Mouse (Mus musculus) limb, embryonic 14.5 days (tissue): ENCODE results near the gene Zbtb18. TPM values are rescaled to one million over a fixed set of nuclear protein-coding genes. Genes with fewer than 3 reads are reported as not detected.

Experiments used
- ATAC-seq: fragments of 200-750 bp; cut with Nextera tagmentation; 2 replicates; pipeline ENCODE4 v1.8.0; 2017; ENCODE audit warnings: low read depth, moderate number of reproducible peaks, moderate TSS enrichment; ENCODE audit not compliant: low FRiP score
- DNase-seq: peaks from one replicate; pipeline ENCODE4 v3.0.0-alpha.2; 2015; ENCODE audit warnings: low spot score
- H3K27ac ChIP-seq: fragments of 300-500 bp; sonication (generic); replicated peaks from 2 replicates; pipeline ENCODE4 v1.5.1; 2014; ENCODE audit warnings: low read depth, mild to moderate bottlenecking, low read length, moderate library complexity, mixed read lengths
- H3K27me3 ChIP-seq: fragments of 300-500 bp; sonication (generic); 2 replicates; pipeline ENCODE4 v1.6.1; 2014; ENCODE audit warnings: low read length, mixed read lengths; ENCODE audit not compliant: control insufficient read depth, insufficient read depth
- H3K36me3 ChIP-seq: fragments of 300-500 bp; sonication (generic); 2 replicates; pipeline ENCODE4 v1.6.1; 2014; ENCODE audit warnings: mild to moderate bottlenecking, low read length, moderate library complexity, mixed read lengths; ENCODE audit not compliant: control insufficient read depth, insufficient read depth
- H3K4me1 ChIP-seq: fragments of 300-500 bp; sonication (generic); 2 replicates; pipeline ENCODE4 v1.6.1; 2014; ENCODE audit warnings: antibody characterized with exemption, low read length, mixed read lengths; ENCODE audit not compliant: control insufficient read depth, insufficient read depth
- H3K4me2 ChIP-seq: fragments of 300-500 bp; sonication (generic); replicated peaks from 2 replicates; pipeline ENCODE4 v1.6.1; 2014; ENCODE audit warnings: low read depth, mild to moderate bottlenecking, low read length, moderate library complexity; ENCODE audit not compliant: severe bottlenecking
- H3K4me3 ChIP-seq: fragments of 300-500 bp; sonication (generic); replicated peaks from 2 replicates; pipeline ENCODE4 v1.5.1; 2014; ENCODE audit warnings: low read length
- H3K9ac ChIP-seq: fragments of 300-500 bp; sonication (generic); 2 replicates; pipeline ENCODE4 v1.6.1; 2014; ENCODE audit warnings: mild to moderate bottlenecking, low read depth, low read length, moderate library complexity; ENCODE audit not compliant: severe bottlenecking
- H3K9me3 ChIP-seq: fragments of 300-500 bp; sonication (generic); 2 replicates; pipeline ENCODE4 v1.6.1; 2016; ENCODE audit warnings: low read length; ENCODE audit not compliant: control insufficient read depth
- POLR2A ChIP-seq: fragments of 200-500 bp; IDR thresholded peaks from 2 replicates; pipeline ENCODE4 v1.8.0; 2012; ENCODE audit warnings: inconsistent platforms, mild to moderate bottlenecking, moderate library complexity, borderline replicate concordance; ENCODE audit not compliant: insufficient read depth, insufficient read length; ENCODE audit errors: extremely low read depth
- WGBS: fragments of 180-500 bp; shearing (Covaris S2); extraction: QIAGEN DNeasy Blood & Tissue Kit; methylation state at CpG from one replicate; pipeline ENCODE4 v1.1.7; 2014; 5-methylcytosine and 5-hydroxymethylcytosine counted together
- polyA plus RNA-seq, 2 experiments: library from polyadenylated mRNA; depleted of rRNA in 1 of 2; stranded (reverse) in 1 of 2; unstranded in 1 of 2; fragments of >200 nt; fragmentation: Nextera tagmentation in 1 of 2; extraction: Ambion mirVana in 1 of 2; gene quantifications; 2 replicates each; pipeline versions ENCODE4 v1.2.1 to v1.2.3; 2012 to 2014

The Zbtb18 gene
- polyA plus RNA-seq, 2 experiments: 3.1 to 20.2 TPM

DNA sequence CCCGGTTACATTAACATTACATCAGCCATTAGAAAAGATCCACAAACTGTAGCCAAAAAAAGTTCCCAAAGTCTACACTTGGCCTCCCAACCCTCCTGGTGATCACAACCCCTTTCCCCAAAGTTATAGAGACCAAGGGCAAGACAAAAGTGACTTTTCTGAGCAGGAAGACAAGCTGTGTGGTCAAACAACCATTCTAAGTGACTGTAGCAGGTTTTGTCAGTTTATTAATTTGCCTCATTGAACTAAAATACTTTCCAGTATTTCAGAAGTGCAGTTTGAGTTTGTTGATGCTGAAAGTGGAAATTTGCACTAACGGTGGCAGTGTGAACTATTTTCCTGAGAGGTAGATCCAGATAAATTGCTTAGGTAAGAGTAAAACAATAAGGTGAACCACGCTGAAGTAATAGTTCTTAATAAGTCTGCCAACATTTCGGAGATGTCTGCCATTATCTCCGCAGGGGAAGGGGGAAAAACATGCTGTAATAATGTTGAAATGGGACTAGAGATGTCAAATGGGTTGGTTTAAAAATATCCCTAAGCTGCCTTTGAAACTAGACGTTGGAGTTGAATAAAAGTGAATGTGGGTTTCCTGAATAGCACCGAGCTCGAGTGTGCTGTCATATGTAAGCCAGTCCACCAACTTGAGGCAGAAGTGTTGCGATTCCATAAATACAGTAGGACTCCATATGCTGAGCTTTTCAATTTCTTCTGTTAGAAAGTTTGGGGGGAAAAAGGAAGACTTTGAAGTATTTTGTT, 1.8 kb downstream of the Zbtb18 start:
- ATAC-seq (no peak), DNase-seq (no peak)
- peak overlapping the region; percentile 88; the same call in 1 of the 2 replicates for H3K9ac ChIP-seq
- TF ChIP-seq POLR2A: no peak
- no peaks in the 10 kb centered on the region for H3K9me3 ChIP-seq
- peak overlapping the region; percentile 73 for H3K4me3 ChIP-seq
- H3K27me3 ChIP-seq: no peaks in the 10 kb centered on the region
- H3K4me1 ChIP-seq: peaks cover 30% of the 10 kb centered on the region
- peak overlapping the region; percentile 90 for H3K4me2 ChIP-seq
- H3K27ac ChIP-seq: no peak overlapping the region
- peaks cover 14% of the 10 kb centered on the region for H3K36me3 ChIP-seq
- WGBS: 36% methylated on average over 9 of the region's 9 CpGs

DNA sequence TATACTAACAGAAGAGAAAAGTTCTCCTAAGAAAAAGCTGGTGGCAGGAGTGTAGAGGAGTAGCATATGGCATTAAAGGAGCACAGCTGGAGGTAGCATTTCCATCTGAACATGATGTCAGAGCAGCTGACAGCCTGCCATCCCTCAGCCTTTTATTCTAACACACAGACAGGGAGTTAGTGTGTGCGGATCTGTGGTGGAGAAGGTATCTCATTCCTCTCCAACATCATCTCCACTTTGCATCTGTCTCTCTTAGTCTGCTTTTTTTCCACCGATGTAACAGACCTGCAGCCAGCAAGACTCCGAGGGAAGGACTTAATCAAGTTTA, 2.3 kb downstream of the Zbtb18 start:
- peak; percentile 52 for DNase-seq

GRCm38 (mm10) chr1:177444941-177445340, 2.8 kb downstream of the Zbtb18 start:
- DNase-seq (no peak), ATAC-seq (no peak)
- TF ChIP-seq POLR2A: no peak
- Histone ChIP-seq H3K4me1 (peaks cover 30% of the 10 kb centered on the region), H3K4me2 (no peak overlapping the region), H3K36me3 (peaks cover 18% of the 10 kb centered on the region), H3K27me3 (no peaks in the 10 kb centered on the region), H3K9ac (no peak overlapping the region), H3K4me3 (peak overlapping the region; percentile 73; the same call in 1 of the 2 replicates), H3K27ac (no peak overlapping the region), H3K9me3 (no peaks in the 10 kb centered on the region)
- WGBS: 44% methylated on average over 5 of the region's 5 CpGs

More for the DNA sequence above, 2.3 kb downstream of the Zbtb18 start:
- H3K9ac ChIP-seq: no peak overlapping the region
- no peaks in the 10 kb centered on the region for H3K9me3 ChIP-seq
- H3K36me3 ChIP-seq: peaks cover 18% of the 10 kb centered on the region
- H3K27ac ChIP-seq: no peak overlapping the region
- ATAC-seq: no peak
- 22% methylated on average over 3 of the region's 3 CpGs for WGBS
- peak overlapping the region; percentile 73; the same call in 1 of the 2 replicates for H3K4me3 ChIP-seq
- peaks cover 30% of the 10 kb centered on the region for H3K4me1 ChIP-seq
- H3K4me2 ChIP-seq: peak overlapping the region; percentile 90
- no peaks in the 10 kb centered on the region for H3K27me3 ChIP-seq
- TF ChIP-seq POLR2A: no peak

DNA sequence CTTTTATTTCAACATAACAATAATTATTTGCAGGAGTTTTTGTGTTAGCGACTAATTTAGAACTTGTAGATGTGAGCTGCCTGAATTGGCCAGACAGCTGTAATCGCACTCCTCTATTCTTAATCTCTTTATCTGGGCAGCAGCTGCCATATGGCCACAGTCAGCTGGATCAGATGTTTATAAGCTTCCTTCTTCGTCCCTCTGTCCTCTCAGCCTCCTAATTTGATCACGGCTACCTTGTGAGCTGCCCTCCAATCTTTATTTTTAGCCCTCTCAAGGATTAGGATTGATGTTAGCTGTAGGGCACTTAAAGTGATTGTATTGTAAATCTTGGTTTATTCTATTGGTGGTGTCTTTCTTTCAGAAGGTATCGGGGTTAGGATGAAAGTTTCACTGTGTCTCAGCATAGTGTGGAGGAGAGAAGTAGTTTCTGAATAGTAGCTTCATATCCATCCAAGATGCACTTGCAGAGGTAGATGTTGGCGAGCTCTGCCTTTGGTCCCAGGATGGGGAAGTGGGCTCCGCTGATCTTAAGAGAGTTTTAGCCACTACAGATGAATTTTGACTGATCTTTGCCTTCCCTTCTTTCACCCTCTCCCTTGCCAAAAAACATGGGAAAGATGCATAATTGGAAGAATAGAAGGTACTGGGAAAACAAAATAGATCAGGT, 3.4 kb downstream of the Zbtb18 start:
- DNase-seq: no peak
- Histone ChIP-seq H3K4me2 (no peak overlapping the region), H3K27ac (no peak overlapping the region), H3K36me3 (peaks cover 18% of the 10 kb centered on the region), H3K27me3 (no peaks in the 10 kb centered on the region), H3K4me3 (no peak overlapping the region; the same call in 1 of the 2 replicates), H3K9me3 (no peaks in the 10 kb centered on the region), H3K9ac (no peak overlapping the region), H3K4me1 (peaks cover 30% of the 10 kb centered on the region)
- TF ChIP-seq POLR2A: no peak
- no peak for ATAC-seq
- 49% methylated on average over 7 of the region's 7 CpGs for WGBS

- no peak overlapping the region for H3K27ac ChIP-seq
- no peaks in the 10 kb centered on the region for H3K27me3 ChIP-seq
- ATAC-seq: no peak
- no peak overlapping the region for H3K4me3 ChIP-seq
- no peak overlapping the region for H3K9ac ChIP-seq
- WGBS: 41% methylated on average over 9 of the region's 9 CpGs
- H3K4me2 ChIP-seq: no peak overlapping the region
- no peaks in the 10 kb centered on the region for H3K9me3 ChIP-seq
- H3K36me3 ChIP-seq: peaks cover 18% of the 10 kb centered on the region
- peaks cover 28% of the 10 kb centered on the region for H3K4me1 ChIP-seq
- DNase-seq: no peak
- TF ChIP-seq POLR2A: no peak
Observed at GRCm38 (mm10) chr1:177447086-177447485, 4.9 kb downstream of the Zbtb18 start.
